Mouse (Mus musculus) kidney, embryonic 16.5 days (tissue): ENCODE measurements around the gene Zc3h12c. TPM values are rescaled to one million over a fixed set of nuclear protein-coding genes. Genes with fewer than 3 reads are reported as not detected.

Experiments used
- ATAC-seq: fragments of 200-750 bp; cut with Nextera tagmentation; 2 replicates; pipeline ENCODE4 v1.8.0; 2017; ENCODE audit warnings: moderate TSS enrichment; ENCODE audit not compliant: low FRiP score, low TSS enrichment
- H3K27ac ChIP-seq: fragments of 300-500 bp; sonication (generic); 2 replicates; pipeline ENCODE4 v1.5.1; 2014; ENCODE audit warnings: low read length
- H3K27me3 ChIP-seq: fragments of 300-500 bp; sonication (generic); 2 replicates; pipeline ENCODE4 v1.6.1; 2014; ENCODE audit warnings: low read length, control low read depth, mixed read lengths; ENCODE audit not compliant: insufficient read depth
- H3K36me3 ChIP-seq: fragments of 300-500 bp; sonication (generic); 2 replicates; pipeline ENCODE4 v1.6.1; 2014; ENCODE audit warnings: low read length, control low read depth, mixed read lengths; ENCODE audit not compliant: insufficient read depth
- H3K4me1 ChIP-seq: fragments of 300-500 bp; sonication (generic); 2 replicates; pipeline ENCODE4 v1.6.1; 2014; ENCODE audit warnings: low read length, control low read depth, mixed read lengths; ENCODE audit not compliant: insufficient read depth
- H3K4me2 ChIP-seq: fragments of 300-500 bp; sonication (generic); replicated peaks from 2 replicates; pipeline ENCODE4 v1.6.1; 2014; ENCODE audit warnings: low read depth, low read length
- H3K4me3 ChIP-seq: fragments of 300-500 bp; sonication (generic); 2 replicates; pipeline ENCODE4 v1.5.1; 2014; ENCODE audit warnings: mild to moderate bottlenecking, low read length
- H3K9ac ChIP-seq: fragments of 300-500 bp; sonication (generic); replicated peaks from 2 replicates; pipeline ENCODE4 v1.6.1; 2014; ENCODE audit warnings: low read length
- H3K9me3 ChIP-seq: fragments of 300-500 bp; sonication (generic); 2 replicates; pipeline ENCODE4 v1.6.1; 2016; ENCODE audit warnings: low read length, control low read depth
- WGBS: fragments of 180-500 bp; shearing (Covaris S2); extraction: QIAGEN DNeasy Blood & Tissue Kit; methylation state at CpG from one replicate; pipeline ENCODE4 v1.1.7; 2014; 5-methylcytosine and 5-hydroxymethylcytosine counted together
- polyA plus RNA-seq: library from polyadenylated mRNA; unstranded; fragments of >200 nt; fragmentation: Nextera tagmentation; extraction: Ambion mirVana; gene quantifications from 2 replicates; pipeline ENCODE4 v1.2.1, GENCODE M21; 2015

Gene Zc3h12c
- polyA plus RNA-seq, 1 experiment from 2014 or later: 3.0 TPM

GRCm38 (mm10) chr9:52110738-52111137 is 57.6 kb downstream of the Zc3h12c start:
- Histone ChIP-seq H3K27ac (no peak overlapping the region), H3K9ac (no peak overlapping the region), H3K4me1 (no peaks in the 10 kb centered on the region), H3K36me3 (peaks cover 5% of the 10 kb centered on the region), H3K4me3 (no peak overlapping the region), H3K27me3 (no peaks in the 10 kb centered on the region), H3K9me3 (no peaks in the 10 kb centered on the region), H3K4me2 (no peak overlapping the region)
- WGBS: 57% methylated on average over 3 of the region's 3 CpGs
- ATAC-seq: no peak

DNA sequence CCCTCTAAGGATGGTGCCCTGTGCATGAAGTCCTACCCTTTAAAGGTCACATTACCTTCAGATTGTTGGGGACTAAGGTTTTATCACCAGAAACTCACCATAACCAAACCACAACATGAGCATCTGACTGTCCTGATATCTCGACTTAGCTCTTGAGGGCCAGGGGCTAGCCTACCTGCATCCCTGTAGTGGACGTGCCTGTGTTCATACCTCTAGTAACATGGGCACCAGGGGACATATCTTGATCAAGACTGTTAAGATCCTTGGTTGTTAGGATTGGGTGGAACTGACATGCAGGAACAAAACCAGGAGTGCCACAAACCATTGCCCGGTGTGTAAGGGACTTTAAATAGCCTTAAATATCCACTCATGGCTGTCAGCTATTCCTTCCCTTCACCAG is 61.2 kb downstream of the Zc3h12c start:
- H3K27ac ChIP-seq: no peak overlapping the region
- peaks cover 4% of the 10 kb centered on the region; the same call in 1 of the 2 replicates for H3K4me1 ChIP-seq
- no peak overlapping the region for H3K4me3 ChIP-seq
- H3K4me2 ChIP-seq: no peak overlapping the region
- ATAC-seq: no peak
- no peaks in the 10 kb centered on the region for H3K36me3 ChIP-seq
- no peaks in the 10 kb centered on the region for H3K9me3 ChIP-seq
- WGBS: 98% methylated on average over 3 of the region's 3 CpGs
- no peak overlapping the region for H3K9ac ChIP-seq
- H3K27me3 ChIP-seq: no peaks in the 10 kb centered on the region

- H3K9me3 ChIP-seq: no peaks in the 10 kb centered on the region
- no peak for ATAC-seq
- WGBS: 79% methylated on average over 6 of the region's 6 CpGs
- H3K4me1 ChIP-seq: peaks cover 4% of the 10 kb centered on the region; the same call in 1 of the 2 replicates
- H3K36me3 ChIP-seq: no peaks in the 10 kb centered on the region
- no peak overlapping the region for H3K4me2 ChIP-seq
- H3K27me3 ChIP-seq: no peaks in the 10 kb centered on the region
- no peak overlapping the region for H3K4me3 ChIP-seq
- H3K9ac ChIP-seq: no peak overlapping the region
- no peak overlapping the region for H3K27ac ChIP-seq
These were observed 62.9 kb downstream of the Zc3h12c start for GRCm38 (mm10) chr9:52105423-52105822.

GRCm38 (mm10) chr9:52104225-52104615 is 64.2 kb downstream of the Zc3h12c start:
- 77% methylated on average over 8 of the region's 8 CpGs for WGBS
- Histone ChIP-seq H3K9ac (no peak overlapping the region), H3K27ac (no peak overlapping the region), H3K36me3 (no peaks in the 10 kb centered on the region), H3K27me3 (no peaks in the 10 kb centered on the region), H3K4me1 (peaks cover 4% of the 10 kb centered on the region; the same call in 1 of the 2 replicates), H3K4me3 (no peak overlapping the region), H3K9me3 (no peaks in the 10 kb centered on the region), H3K4me2 (no peak overlapping the region)
- ATAC-seq: no peak

GRCm38 (mm10) chr9:52103448-52104224 is 64.7 kb downstream of the Zc3h12c start:
- no peak overlapping the region for H3K4me2 ChIP-seq
- ATAC-seq: no peak
- no peaks in the 10 kb centered on the region for H3K36me3 ChIP-seq
- no peaks in the 10 kb centered on the region for H3K27me3 ChIP-seq
- H3K27ac ChIP-seq: no peak overlapping the region
- H3K4me1 ChIP-seq: peaks cover 4% of the 10 kb centered on the region; the same call in 1 of the 2 replicates
- H3K4me3 ChIP-seq: no peak overlapping the region
- H3K9me3 ChIP-seq: no peaks in the 10 kb centered on the region
- H3K9ac ChIP-seq: no peak overlapping the region
- WGBS: 66% methylated on average over 9 of the region's 9 CpGs

- H3K4me1 ChIP-seq: peaks cover 4% of the 10 kb centered on the region; the same call in 1 of the 2 replicates
- H3K4me3 ChIP-seq: no peak overlapping the region
- peak; percentile 58; the same call in 1 of the 2 replicates for ATAC-seq
- WGBS: 63% methylated on average over 13 of the region's 13 CpGs
- no peaks in the 10 kb centered on the region for H3K9me3 ChIP-seq
- H3K9ac ChIP-seq: no peak overlapping the region
- no peak overlapping the region for H3K4me2 ChIP-seq
- H3K27me3 ChIP-seq: no peaks in the 10 kb centered on the region
- H3K36me3 ChIP-seq: no peaks in the 10 kb centered on the region
- no peak overlapping the region for H3K27ac ChIP-seq
These were observed 66.1 kb downstream of the Zc3h12c start for GRCm38 (mm10) chr9:52102060-52102844.

DNA sequence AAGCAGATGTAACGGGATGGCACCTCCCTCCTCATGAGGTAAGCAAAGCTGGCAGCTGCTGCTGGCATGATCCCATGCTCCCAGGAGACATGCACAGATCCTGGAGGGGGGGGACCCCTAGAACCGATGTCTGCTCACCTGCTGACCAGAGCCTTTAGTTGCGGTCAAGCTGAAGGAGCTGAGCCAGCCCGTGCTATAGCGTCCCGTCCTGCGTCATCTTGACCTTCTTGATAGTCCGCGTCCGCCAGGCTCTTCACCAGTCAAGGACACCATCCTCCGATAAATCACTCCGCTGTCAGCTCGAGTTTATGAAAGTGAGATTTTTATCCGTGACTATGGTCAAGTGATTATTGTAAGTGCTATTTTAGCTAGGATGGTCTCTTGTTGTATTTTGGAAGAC is 67.9 kb downstream of the Zc3h12c start:
- Histone ChIP-seq H3K9ac (no peak overlapping the region), H3K9me3 (no peaks in the 10 kb centered on the region), H3K27me3 (no peaks in the 10 kb centered on the region), H3K36me3 (no peaks in the 10 kb centered on the region), H3K27ac (no peak overlapping the region), H3K4me1 (peaks cover 4% of the 10 kb centered on the region; the same call in 1 of the 2 replicates), H3K4me3 (no peak overlapping the region), H3K4me2 (no peak overlapping the region)
- 94% methylated on average over 14 of the region's 14 CpGs for WGBS
- ATAC-seq: no peak

GRCm38 (mm10) chr9:52098600-52098999 is 69.8 kb downstream of the Zc3h12c start:
- WGBS: 1% methylated on average over 7 of the region's 7 CpGs
- H3K27ac ChIP-seq: no peak overlapping the region
- no peak overlapping the region for H3K4me2 ChIP-seq
- ATAC-seq: peak; percentile 68; the same call in 1 of the 2 replicates
- no peaks in the 10 kb centered on the region for H3K27me3 ChIP-seq
- no peaks in the 10 kb centered on the region for H3K36me3 ChIP-seq
- no peak overlapping the region for H3K9ac ChIP-seq
- H3K4me1 ChIP-seq: peaks cover 8% of the 10 kb centered on the region; the same call in 1 of the 2 replicates
- no peaks in the 10 kb centered on the region for H3K9me3 ChIP-seq
- no peak overlapping the region for H3K4me3 ChIP-seq

DNA sequence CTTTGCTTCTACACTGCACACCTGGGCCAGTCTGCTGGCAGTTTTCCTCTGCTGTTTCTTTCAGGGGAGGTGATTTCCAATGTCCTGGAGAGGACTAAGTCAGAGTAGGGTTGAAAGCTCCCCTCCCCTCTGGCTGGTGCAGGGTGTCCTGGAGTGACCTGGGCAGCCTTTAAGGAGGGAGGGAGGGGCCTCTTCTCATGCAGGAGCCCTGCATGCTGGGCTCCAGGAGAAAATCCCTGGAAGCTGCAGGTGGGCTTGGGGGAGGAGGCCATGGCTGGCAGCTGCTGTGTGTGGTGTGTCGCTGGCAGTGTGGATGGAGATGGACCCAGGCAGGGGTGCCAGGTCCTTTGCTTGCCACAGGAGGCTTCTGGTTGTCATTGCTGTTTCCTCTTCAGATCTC is 71.0 kb downstream of the Zc3h12c start:
- H3K27me3 ChIP-seq: no peaks in the 10 kb centered on the region
- no peak overlapping the region for H3K4me3 ChIP-seq
- 0 out of 2 replicates have a peak, but pooled peaks cover 5% of the 10 kb centered on the region for H3K4me1 ChIP-seq
- 21% methylated on average over 1 of the region's 1 CpGs for WGBS
- H3K27ac ChIP-seq: no peak overlapping the region
- ATAC-seq: no peak
- H3K4me2 ChIP-seq: no peak overlapping the region
- H3K9ac ChIP-seq: no peak overlapping the region
- no peaks in the 10 kb centered on the region for H3K9me3 ChIP-seq
- H3K36me3 ChIP-seq: no peaks in the 10 kb centered on the region

GRCm38 (mm10) chr9:52095666-52096065 is 72.7 kb downstream of the Zc3h12c start:
- WGBS: 65% methylated on average over 3 of the region's 3 CpGs
- Histone ChIP-seq H3K4me2 (no peak overlapping the region), H3K4me1 (0 out of 2 replicates have a peak, but pooled peaks cover 5% of the 10 kb centered on the region), H3K27me3 (no peaks in the 10 kb centered on the region), H3K9ac (no peak overlapping the region), H3K27ac (no peak overlapping the region), H3K9me3 (no peaks in the 10 kb centered on the region), H3K4me3 (no peak overlapping the region), H3K36me3 (no peaks in the 10 kb centered on the region)
- ATAC-seq: no peak
